Mouse (Mus musculus): ENCODE results near the gene Fdxacb1.

The Fdxacb1 gene

DNA sequence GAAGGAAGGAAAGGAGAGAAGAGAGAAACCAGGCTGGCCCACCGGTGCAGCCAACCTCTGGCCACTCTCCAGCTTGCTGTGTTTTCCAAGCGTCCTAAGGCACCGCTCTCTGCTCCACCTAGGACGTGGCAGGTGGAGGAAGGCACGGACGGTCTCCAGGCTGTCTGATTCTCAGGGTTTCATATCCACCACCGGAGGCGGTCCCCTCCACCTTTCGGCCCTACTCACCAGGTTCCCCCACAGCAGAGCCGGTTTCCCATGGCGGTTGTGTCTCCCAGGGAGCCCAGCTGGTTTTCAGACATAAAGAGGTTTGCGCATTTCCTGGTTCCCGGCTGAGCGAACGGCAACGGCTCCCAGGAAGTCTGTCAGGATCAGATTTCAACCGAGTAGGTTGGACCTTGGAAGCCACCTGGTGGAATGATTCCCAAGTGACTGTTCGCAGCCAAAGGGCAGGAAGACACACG, 21.8 kb upstream of the Fdxacb1 start, which contains the start of gene 2310030G06Rik:
Gene 2310030G06Rik, minus strand, starts transcription at position 323 of the 464 bp plus-strand sequence.
- in situ Hi-C loops (cut with MboI, MseI), result no loop called here

- in situ Hi-C loops (cut with MboI, MseI), result no loop called here
These were observed 17.3 kb upstream of the Fdxacb1 start for GRCm38 (mm10) chr9:50750706-50751105.

GRCm38 (mm10) chr9:50751323-50751722, 16.7 kb upstream of the Fdxacb1 start, which contains the start of gene Cryab:
TSS of gene Cryab (plus strand) at chr9:50751325.
- in situ Hi-C loops (cut with MboI, MseI), result no loop called here

GRCm38 (mm10) chr9:50752054-50752602, 15.9 kb upstream of the Fdxacb1 start, which contains the start of gene Hspb2:
TSS of gene Hspb2 (minus strand) at chr9:50752354.
- in situ Hi-C loops (cut with MboI, MseI), result no loop called here

GRCm38 (mm10) chr9:50752784-50753615, 15.0 kb upstream of the Fdxacb1 start:
- in situ Hi-C loops (cut with MboI, MseI), result no loop called here

GRCm38 (mm10) chr9:50753947-50754346, 14.1 kb upstream of the Fdxacb1 start:
- in situ Hi-C loops (cut with MboI, MseI), result no loop called here

- in situ Hi-C loops (cut with MboI, MseI), result no loop called here
These were observed 11.3 kb upstream of the Fdxacb1 start for GRCm38 (mm10) chr9:50756711-50757110.

- in situ Hi-C loops (cut with MboI, MseI), result loop anchor here (10.0 kb wide), 1 partner anchor 1707 kb away; the partner anchor contains the start of gene Zw10
These were observed 6.4 kb upstream of the Fdxacb1 start for GRCm38 (mm10) chr9:50761520-50762243.

- in situ Hi-C loops (cut with MboI, MseI), result loop anchor here (10.0 kb wide), 1 partner anchor 1709 kb away; the partner anchor contains the start of gene Zw10
These were observed 4.7 kb upstream of the Fdxacb1 start for GRCm38 (mm10) chr9:50763331-50763730.

DNA sequence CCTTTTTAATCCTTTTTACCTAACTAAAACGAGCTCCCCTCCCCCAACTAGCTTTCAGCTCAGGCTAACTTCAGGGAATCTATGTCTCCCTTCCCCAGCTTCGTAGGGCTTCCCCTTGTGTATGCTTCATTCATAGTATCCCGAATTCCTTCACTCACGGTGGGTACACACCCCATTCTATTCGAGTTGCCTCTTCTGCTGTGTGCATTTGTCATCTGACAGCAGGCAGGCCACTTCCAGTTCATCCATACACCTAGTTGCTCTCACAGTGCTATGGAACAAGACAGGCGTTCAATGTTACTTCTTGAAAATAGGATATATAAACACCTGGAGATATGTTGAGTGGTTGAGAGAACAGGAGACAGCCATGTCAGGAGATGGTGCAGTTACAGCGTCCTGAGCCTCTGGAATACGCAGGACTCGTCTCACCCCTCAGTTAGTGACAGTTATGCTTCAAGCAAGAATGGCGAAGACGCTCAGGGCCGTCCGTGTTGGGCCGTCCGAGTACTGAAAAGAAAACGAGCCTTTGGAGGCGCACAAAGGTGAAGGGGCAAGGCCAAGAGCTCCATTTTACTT, 417 bp upstream of the Fdxacb1 start:
- in situ Hi-C loops (cut with MboI, MseI), result loop anchor here (5.0 to 10.0 kb wide), 2 partner anchors 70 to 1713 kb away; partner anchors contain the start of gene Zw10

GRCm38 (mm10) chr9:50770011-50770410, 2.0 kb downstream of the Fdxacb1 start:
- in situ Hi-C loops (cut with MboI, MseI), result no loop called here

DNA sequence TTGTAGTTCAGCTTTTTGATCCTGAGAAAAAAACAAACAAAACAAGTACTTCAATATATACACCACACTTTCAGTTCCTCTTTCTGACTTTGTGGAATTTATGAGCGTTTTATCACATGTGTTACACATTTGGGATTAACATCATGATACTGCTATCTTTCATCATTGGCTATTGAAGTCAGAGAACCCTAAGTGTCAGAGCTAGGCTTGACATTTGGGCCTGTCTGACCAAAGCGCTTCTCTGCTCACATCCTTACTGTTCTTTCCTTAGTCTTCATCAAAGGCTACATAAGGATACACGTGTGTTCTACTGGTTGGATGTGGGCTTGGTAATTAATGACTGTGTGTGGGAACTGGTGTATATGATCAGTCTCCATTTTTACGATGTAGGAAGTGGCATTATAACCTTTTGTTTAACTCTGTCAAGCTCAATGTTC, 6.0 kb downstream of the Fdxacb1 start:
- in situ Hi-C loops (cut with MboI, MseI), result no loop called here

DNA sequence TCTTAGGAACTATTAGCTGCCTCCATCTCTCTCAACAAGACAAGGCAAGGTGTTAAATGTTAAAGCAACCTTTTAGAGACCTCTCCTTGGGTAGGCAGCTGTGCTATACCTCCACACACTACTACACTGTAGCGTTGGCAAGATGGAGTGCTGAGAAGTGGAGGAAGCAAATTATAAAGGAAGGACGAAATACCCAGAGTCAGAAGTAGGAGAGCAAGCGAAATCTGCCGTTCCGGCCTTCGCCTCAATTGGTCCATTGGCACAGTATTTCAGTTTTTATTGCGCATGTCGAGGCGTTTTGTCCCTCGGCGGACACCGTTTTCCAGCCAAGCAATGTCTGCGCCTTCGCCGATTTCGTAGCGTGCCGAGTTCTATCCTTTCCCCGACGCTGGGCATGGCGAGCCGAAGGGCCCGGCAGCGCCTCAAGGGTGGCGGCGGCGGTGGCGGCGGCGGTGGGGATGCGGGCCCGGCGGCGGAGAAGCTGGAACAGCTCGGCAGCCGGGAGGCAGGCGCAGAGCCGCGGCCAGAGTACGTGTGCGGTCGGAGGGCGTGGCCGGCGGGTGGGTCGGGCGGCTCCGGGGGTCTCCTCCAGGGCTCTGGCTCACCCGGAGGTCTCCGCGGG, 7.1 kb downstream of the Fdxacb1 start, which contains the start of the genes Alg9 and 1110032A03Rik:
Gene Alg9, plus strand, starts transcription at position 29 of the 622 bp plus-strand sequence.
Gene 1110032A03Rik, minus strand, starts transcription at position 530 of the 622 bp plus-strand sequence.
- in situ Hi-C loops (cut with MboI, MseI), result no loop called here

DNA sequence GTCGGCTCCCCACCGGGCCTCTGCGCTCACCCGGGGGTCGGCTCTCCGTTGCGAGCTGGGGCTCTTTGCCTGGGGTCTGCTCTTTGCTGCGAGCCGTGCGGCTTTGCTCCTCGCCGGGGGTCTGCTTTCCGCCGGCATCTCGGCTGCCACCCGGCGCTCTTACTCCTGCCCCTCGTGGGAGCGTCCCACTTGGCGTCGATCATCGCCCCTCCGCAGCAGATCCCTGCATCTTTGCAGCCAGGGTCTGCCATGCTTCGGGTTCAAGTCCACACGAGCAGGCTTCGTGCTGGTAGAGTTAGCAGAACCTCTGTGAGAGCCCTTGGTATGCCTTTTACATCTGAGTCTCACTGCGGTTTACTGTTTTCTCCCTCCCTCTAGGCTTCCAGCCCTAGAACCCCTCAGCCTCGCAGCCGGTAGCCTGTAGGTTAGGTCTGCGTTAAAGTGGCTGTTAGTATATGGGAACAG, 7.7 kb downstream of the Fdxacb1 start:
- in situ Hi-C loops (cut with MboI, MseI), result no loop called here

GRCm38 (mm10) chr9:50776162-50776760, 8.2 kb downstream of the Fdxacb1 start:
- in situ Hi-C loops (cut with MboI, MseI), result no loop called here

GRCm38 (mm10) chr9:50782155-50782554, 14.1 kb downstream of the Fdxacb1 start:
- in situ Hi-C loops (cut with MboI, MseI), result loop anchor here (10.0 kb wide), 1 partner anchor 213 kb away; no protein-coding TSS in a partner anchor

- in situ Hi-C loops (cut with MboI, MseI), result no loop called here
These were observed 27.2 kb downstream of the Fdxacb1 start for GRCm38 (mm10) chr9:50795266-50795665.

DNA sequence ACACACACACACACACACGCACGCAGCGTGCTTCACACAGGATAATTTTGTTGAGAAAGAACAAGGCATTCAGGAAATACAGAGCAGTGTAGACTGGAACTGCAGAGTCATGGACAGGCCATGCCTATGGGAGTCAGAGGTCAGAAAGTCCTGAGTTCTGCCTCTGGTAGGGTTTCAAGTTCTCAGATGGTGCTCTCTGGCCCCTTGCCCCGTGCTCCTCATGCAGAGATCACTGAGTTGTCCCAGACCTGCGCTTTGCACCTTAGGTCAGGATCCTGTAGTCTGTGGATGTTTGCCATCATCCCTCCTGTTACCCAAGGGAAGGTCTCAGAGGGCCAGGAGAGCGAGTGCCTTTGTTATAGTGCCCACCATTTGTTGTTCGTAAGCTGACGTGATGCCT, 28.7 kb downstream of the Fdxacb1 start:
- in situ Hi-C loops (cut with MboI, MseI), result no loop called here

GRCm38 (mm10) chr9:50797641-50798040, 29.6 kb downstream of the Fdxacb1 start:
- in situ Hi-C loops (cut with MboI, MseI), result no loop called here

DNA sequence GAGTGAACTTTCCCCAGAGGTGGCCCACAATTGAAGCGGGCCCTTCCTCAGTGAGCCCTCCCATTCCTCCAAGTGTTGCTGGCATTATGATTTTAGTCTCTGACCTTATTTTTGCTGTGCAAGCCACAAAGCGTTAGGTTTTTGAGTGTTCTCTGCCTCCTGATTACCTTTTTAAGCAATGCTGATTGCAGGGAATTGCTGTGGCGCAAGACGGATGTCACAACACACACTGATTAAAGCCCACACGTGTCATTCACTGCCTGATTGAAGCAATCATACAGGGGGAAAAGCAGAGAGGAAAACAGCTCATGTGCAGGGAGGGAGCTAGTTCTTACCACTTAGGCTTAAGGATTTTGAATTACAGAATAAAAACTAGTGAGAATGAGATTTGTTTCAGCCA, 30.3 kb downstream of the Fdxacb1 start:
- in situ Hi-C loops (cut with MboI, MseI), result no loop called here

Data from regulatory T cell (primary cell).